Mouse (Mus musculus) left cerebral cortex, postnatal 36 days (tissue): ENCODE results near the gene Gm17657. TPM values are rescaled to one million over a fixed set of nuclear protein-coding genes. Genes with fewer than 3 reads are reported as not detected.

Source experiments
- DNase-seq, 2 experiments: peaks; one replicate each; pipeline ENCODE4 v3.0.0; 2021 to 2022; ENCODE audit warnings: low spot score in 2 of 2, mixed read lengths in 1 of 2
- intact Hi-C: fragments of 180-260 bp; cut with DNase I; formaldehyde crosslinking; loops from one replicate; pipeline ENCODE4 v1.15.1; 2025
- total RNA-seq, 2 experiments: library from RNA; stranded (reverse); gene quantifications; 2 replicates each; pipeline ENCODE4 v1.2.3; 2021

The Gm17657 gene
- total RNA-seq, 2 experiments from 2014 or later: not detected

DNA sequence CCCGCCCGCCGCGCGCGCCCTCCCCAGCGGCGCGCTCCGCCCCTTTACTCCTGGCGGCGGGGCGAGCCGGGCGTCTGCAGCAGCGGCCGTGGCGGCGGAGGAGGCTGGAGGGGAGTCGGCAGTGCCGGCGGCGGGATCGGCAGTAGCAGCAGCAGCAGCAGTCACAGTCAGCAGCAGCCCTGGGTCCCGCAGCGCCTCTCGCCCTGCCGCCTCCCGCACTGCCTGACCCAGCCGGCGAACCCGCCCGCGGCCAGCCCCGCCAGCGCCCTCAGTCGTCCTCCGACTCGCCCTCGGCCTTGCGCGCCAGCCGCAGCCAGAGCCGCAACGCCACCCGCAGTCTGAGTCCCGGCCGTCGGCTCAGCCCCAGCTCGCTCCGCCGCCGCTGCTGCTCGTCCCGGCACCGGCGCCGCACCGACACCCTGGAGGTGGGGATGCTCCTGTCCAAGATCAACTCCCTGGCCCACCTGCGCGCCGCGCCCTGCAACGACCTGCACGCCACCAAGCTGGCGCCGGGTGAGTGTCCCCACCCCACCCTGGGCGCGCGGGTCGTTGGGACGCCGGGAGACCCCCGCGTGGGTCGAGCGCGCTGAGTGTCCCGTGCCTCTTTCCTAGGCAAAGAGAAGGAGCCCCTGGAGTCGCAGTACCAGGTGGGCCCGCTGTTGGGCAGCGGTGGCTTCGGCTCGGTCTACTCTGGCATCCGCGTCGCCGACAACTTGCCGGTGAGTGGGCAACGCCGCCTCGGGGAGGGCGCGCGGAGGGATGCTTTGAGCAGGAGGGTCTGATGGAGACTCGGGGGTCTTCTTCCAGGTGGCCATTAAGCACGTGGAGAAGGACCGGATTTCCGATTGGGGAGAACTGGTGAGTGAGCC lies 58.5 kb downstream of the Gm17657 start, which contains the start of gene Pim1:
Gene Pim1, plus strand, starts transcription at position 41 of the 869 bp plus-strand sequence.
- DNase-seq: peak in 1 of 2 experiments; percentile 49
- intact Hi-C loops: loop anchor here (1.0 to 5.0 kb wide), 2 partner anchors 54 to 224 kb away; partner anchors contain the start of gene BC004004

DNA sequence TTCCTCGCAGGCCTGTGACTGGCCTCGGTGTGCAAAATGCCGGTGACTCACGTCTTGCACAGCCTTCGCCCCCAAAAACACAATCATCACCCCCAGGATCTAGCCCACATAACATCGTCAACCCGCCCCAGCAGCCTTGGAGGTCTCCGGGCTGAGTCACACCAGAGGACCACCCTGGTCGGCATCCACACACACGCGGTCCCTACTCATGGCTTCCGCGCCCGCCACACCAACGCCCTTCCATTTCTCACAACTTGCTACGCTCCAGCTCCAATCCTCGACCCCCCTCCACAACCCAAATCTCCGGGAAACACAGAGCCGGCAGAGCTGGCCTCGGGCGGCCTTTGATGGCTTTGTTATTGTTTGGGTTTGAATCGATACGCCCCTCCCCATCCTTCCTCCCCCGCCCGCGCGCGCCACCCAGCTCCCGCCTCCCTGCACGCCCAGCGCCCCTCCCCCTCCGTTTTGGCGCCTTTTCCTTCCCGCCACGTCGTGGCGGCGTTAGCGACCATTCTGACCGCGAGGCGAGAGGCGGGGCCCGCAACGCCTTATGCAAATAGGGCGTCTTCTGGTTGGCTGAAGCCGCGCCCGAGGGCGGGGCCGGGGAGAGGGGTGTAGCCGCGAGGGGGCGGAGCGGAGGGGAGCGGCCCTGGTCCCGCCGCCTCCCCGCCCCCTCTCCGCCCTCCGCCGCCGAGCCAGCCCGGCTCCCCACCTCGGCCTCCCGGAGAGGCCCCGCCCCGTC lies 59.3 kb downstream of the Gm17657 start:
- DNase-seq: peak; percentile 92 to 95
- intact Hi-C loops: loop anchor here (1.0 to 5.0 kb wide), 2 partner anchors 53 to 223 kb away; partner anchors contain the start of gene BC004004

GRCm38 (mm10) chr17:29488978-29489970 lies 60.2 kb downstream of the Gm17657 start:
- intact Hi-C loops: no loop called here
- DNase-seq: peak in 1 of 2 experiments; percentile 14

- DNase-seq: no peak
- intact Hi-C loops: no loop called here
Measured at GRCm38 (mm10) chr17:29488257-29488977, 61.0 kb downstream of the Gm17657 start.

DNA sequence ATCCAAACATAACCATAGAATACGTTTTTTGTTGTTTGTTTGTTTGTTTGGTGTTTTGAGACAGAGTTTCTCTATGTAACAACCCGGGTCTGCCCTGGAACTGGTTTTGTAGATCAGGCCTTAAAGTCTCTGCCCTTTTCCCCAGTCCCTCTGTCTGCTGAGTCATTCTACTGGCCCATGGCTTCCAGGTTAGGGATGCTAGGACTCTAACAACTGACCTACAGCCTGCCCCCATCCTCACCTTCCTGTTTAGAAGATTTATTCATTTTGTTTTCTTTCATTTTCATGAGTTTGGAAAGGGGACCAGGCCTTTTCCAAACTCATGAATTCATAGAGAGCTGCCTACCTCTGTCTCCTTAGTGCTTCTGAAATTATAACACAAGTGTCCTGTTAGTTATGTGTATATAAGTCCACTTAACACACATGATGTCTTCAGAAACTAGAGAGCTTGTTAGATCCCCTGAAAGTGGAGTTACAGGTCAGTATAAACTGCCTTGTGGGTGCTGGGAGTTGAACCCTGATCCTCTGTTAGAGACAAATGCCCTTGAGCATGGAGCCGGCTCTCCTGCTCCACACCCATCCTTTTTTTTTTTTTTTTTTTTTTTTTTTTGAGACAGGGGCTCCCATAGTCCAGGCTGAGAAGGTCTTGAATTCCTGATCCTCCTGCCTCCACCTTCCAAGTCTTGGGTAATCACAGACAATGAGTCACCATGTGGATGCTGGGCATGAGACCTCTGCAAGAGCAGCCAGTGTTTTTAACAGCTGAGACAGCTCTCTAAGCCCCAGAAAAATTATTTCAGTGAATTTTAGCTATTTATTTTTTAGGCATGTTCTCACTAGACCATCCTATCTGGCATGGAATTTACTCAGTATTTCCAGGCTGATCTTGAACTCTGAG lies 63.9 kb downstream of the Gm17657 start:
- DNase-seq: no peak

GRCm38 (mm10) chr17:29484431-29484830 lies 65.0 kb downstream of the Gm17657 start:
- DNase-seq: no peak
- intact Hi-C loops: no loop called here

More for the DNA sequence above, 63.9 kb downstream of the Gm17657 start:
- intact Hi-C loops: no loop called here

- DNase-seq: no peak
Measured at GRCm38 (mm10) chr17:29483282-29483681, 66.2 kb downstream of the Gm17657 start.

GRCm38 (mm10) chr17:29482632-29483031 lies 66.8 kb downstream of the Gm17657 start:
- intact Hi-C loops: no loop called here
- no peak for DNase-seq

More at GRCm38 (mm10) chr17:29483282-29483681, 66.2 kb downstream of the Gm17657 start:
- intact Hi-C loops: no loop called here

DNA sequence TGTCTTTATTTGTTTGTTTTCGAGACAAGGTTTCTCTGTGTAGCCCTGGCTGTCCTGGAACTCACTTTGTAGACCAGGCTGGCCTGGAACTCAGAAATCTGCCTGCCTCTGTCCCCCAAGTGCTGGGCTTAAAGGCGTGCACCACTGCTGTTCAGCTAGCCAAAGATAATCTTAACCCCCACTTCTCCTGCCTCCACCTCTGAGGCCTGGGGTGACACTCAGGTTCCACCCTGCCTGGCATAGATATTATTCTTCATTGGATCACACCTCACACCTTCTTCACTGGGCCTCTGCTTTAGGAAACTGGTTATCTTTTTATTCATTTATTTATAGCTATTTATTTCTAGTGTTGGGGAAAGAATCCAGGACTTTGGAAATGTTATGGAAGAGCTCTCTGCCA lies 69.2 kb downstream of the Gm17657 start:
- DNase-seq: no peak
- intact Hi-C loops: no loop called here

DNA sequence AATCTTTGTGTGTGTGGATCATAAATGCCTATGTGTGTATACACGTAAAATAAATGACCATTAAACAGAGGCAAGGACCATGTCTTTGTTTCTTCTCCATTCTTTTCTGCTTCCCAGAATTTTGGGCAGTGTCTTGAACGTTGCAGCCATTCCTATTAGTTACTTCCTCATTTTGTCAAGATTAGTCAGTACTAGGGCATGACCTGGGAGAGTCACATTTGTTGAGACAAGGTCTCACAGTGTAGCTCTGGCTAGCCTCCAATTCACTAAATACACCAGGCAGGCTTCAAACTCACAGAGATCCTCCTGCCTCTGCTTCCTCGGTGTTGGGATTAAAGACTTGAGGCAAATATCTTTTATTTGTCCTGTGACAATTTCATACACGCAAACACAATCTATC lies 71.2 kb downstream of the Gm17657 start:
- intact Hi-C loops: no loop called here
- no peak for DNase-seq

DNA sequence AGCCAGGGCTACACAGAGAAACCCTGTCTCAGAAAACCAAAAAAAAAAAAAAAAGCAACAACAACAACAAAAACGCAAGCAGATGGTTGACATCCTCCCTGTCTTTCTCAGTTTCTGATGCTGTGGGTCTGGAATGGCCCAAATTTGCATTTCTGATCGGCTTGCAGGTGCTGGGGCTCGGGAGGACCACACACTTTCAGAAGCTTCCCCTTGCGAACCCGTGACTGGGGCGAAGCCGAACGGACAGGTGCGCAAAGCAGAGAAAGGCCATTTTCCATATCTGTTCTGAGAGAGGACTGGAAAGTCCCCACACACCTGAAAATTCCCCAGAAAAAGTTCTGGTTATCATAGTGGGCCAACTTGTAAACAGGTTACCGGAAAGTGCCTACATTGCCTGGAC lies 72.1 kb downstream of the Gm17657 start:
- intact Hi-C loops: no loop called here
- DNase-seq: no peak

DNA sequence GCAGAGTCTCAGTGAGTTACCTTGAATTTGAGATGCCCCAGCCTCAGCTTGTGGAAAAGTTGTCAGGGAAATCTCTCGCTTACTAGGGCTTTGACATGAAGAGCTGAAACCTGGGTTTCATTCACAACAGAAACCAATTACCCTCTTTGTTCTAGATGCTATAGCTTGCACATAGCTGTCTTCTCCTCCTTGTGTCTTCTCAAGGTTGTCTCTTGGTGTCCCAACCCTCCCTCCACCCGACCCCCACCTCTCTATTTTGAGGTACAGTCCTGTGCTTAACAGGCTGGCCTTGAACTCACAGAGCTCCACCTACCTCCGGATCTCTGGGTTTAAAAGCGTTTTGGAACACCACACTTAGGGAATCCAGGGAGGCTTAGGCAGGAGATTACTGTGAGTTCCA lies 73.0 kb downstream of the Gm17657 start:
- no peak for DNase-seq
- intact Hi-C loops: no loop called here

GRCm38 (mm10) chr17:29475142-29475541 lies 74.3 kb downstream of the Gm17657 start:
- intact Hi-C loops: no loop called here

DNA sequence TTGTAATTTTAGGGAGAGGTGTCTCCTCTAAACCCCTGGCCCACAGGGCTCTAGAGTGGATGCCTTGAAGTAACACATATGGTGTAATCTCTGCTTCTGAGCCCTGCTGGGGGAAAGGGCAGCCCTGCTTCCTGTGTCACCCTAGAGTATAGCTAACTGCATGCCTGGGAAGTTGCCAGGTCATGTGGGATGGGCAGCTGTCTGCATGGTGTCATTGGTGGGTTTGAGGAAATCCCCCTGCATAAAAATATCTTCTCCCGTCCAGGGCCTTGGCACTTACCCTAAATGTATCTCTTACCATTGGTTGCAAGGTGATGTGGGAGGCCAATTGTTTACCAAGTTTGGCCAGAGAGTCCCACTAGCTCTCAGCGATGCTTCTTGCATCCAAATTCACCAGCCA lies 75.4 kb downstream of the Gm17657 start:
- intact Hi-C loops: no loop called here

More at GRCm38 (mm10) chr17:29475142-29475541, 74.3 kb downstream of the Gm17657 start:
- no peak for DNase-seq

DNA sequence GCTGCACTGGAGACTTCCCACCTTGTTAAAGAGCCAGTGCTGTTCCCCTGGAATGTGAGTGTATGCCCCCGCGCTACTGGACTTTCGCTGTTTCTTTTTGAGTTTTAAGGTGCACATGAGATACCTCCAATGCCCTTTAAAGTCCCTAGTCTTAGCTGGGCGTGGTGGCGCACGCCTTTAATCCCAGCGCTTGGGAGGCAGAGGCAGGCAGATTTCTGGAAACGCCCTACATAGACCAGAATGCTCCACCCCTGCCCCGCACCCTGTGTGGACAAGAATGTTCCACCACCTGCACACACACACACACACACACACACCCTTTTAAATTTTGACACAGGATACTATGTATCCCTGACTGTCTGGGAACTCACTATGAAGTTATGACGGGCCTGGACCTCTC lies 76.0 kb downstream of the Gm17657 start:
- intact Hi-C loops: no loop called here

More for the DNA sequence above, 75.4 kb downstream of the Gm17657 start:
- no peak for DNase-seq

More for the DNA sequence above, 76.0 kb downstream of the Gm17657 start:
- no peak for DNase-seq
